Comparison of ENCODE assay signal across 17 mouse cellular contexts in genomic region chr2:164421979-164422378, GRCm38 (mm10). TPM values are rescaled to one million over a fixed set of nuclear protein-coding genes. Genes with fewer than 3 reads are reported as not detected.
DNase-seq lines count a peak whose midpoint lies in the region; ATAC-seq and TF ChIP-seq lines count a peak whose summit lies in the region.
"Had no signal": no experiment of that assay in that cellular context is flagged by ENCODE, and none has a peak within 500 bp of the region (broad histone marks: within the 10 kb centered on the region; RNA-seq: fewer than 3 reads in every experiment).

No protein-coding gene starts in this region.

- no peak for TF ChIP-seq POLR2A in small intestine, adult 2 months (IDR thresholded peaks at IDR 0.05; ENCODE audit: low read depth, low read length)

- H3K4me1 ChIP-seq in brown adipose tissue, adult 24 weeks (ENCODE audit: control insufficient read depth, insufficient read depth, insufficient read length, low read length), result peaks cover 6% of the 10 kb centered on the region
- peaks cover 30% of the 10 kb centered on the region for H3K4me1 ChIP-seq in kidney, embryonic 15.5 days
- H3K4me1 ChIP-seq in small intestine, adult 2 months (ENCODE audit: control insufficient read depth, insufficient read depth, insufficient read length, low read length), result peaks cover 20% of the 10 kb centered on the region; the same call in 1 of the 2 replicates
- no peaks in the 10 kb centered on the region for H3K4me1 ChIP-seq in forebrain, embryonic 14.5 days (ENCODE audit: control insufficient read depth, insufficient read depth, low read length)
- H3K4me1 ChIP-seq: forebrain, embryonic 13.5 days; liver, embryonic 13.5 days had no signal

- peak overlapping the region; percentile 95 for H3K27ac ChIP-seq in brown adipose tissue, adult 24 weeks (replicated peaks; ENCODE audit: low read depth, low read length)
- H3K27ac ChIP-seq in kidney, embryonic 15.5 days, result peak overlapping the region; percentile 23
- peak overlapping the region; percentile 73 for H3K27ac ChIP-seq in small intestine, adult 2 months (ENCODE audit: insufficient read depth, low read depth, low read length)
- no peak overlapping the region for H3K27ac ChIP-seq in forebrain, embryonic 14.5 days (ENCODE audit: low read depth, low read length)
- H3K27ac ChIP-seq: forebrain, embryonic 13.5 days; hindbrain, embryonic 14.5 days; liver, embryonic 13.5 days had no signal

- no peak overlapping the region for H3K9ac ChIP-seq in kidney, embryonic 15.5 days
- H3K9ac ChIP-seq in forebrain, embryonic 14.5 days (ENCODE audit: low read length), result no peak overlapping the region
- H3K9ac ChIP-seq: forebrain, embryonic 13.5 days; hindbrain, embryonic 14.5 days; liver, embryonic 13.5 days had no signal

- H3K27me3 ChIP-seq in kidney, embryonic 15.5 days, result no peaks in the 10 kb centered on the region
- no peaks in the 10 kb centered on the region for H3K27me3 ChIP-seq in small intestine, adult 2 months (ENCODE audit: control insufficient read depth, insufficient read depth, low read length)
- no peaks in the 10 kb centered on the region for H3K27me3 ChIP-seq in forebrain, embryonic 14.5 days (replicated peaks; ENCODE audit: control insufficient read depth, insufficient read depth, low read length)
- H3K27me3 ChIP-seq: forebrain, embryonic 13.5 days had no signal

- H3K4me2 ChIP-seq in kidney, embryonic 15.5 days, result no peak overlapping the region
- H3K4me2 ChIP-seq in forebrain, embryonic 14.5 days (ENCODE audit: low read length), result no peak overlapping the region
- H3K4me2 ChIP-seq: forebrain, embryonic 13.5 days; hindbrain, embryonic 14.5 days; liver, embryonic 13.5 days had no signal

- no peak overlapping the region for H3K4me3 ChIP-seq in brown adipose tissue, adult 24 weeks (ENCODE audit: insufficient read depth, low read depth, low read length)
- no peak overlapping the region for H3K4me3 ChIP-seq in kidney, embryonic 15.5 days (replicated peaks)
- no peak overlapping the region for H3K4me3 ChIP-seq in small intestine, adult 2 months (ENCODE audit: low read depth, low read length)
- H3K4me3 ChIP-seq in forebrain, embryonic 14.5 days (ENCODE audit: low read depth, low read length), result no peak overlapping the region
- H3K4me3 ChIP-seq: forebrain, embryonic 13.5 days; liver, embryonic 13.5 days had no signal

- no peak for TF ChIP-seq CTCF in small intestine, adult 2 months (IDR thresholded peaks at IDR 0.05; ENCODE audit: extremely low read depth, insufficient read length, insufficient replicate concordance, low read depth, low read length)

- H3K36me3 ChIP-seq in kidney, embryonic 15.5 days, result peaks cover 39% of the 10 kb centered on the region
- peaks cover 31% of the 10 kb centered on the region for H3K36me3 ChIP-seq in small intestine, adult 2 months (ENCODE audit: control insufficient read depth, insufficient read depth, low read length)
- no peaks in the 10 kb centered on the region for H3K36me3 ChIP-seq in forebrain, embryonic 14.5 days (ENCODE audit: control insufficient read depth, insufficient read depth, low read length)
- H3K36me3 ChIP-seq: G1E had no signal

- WGBS in kidney, embryonic 15.5 days, result 77% methylated on average over 8 of the region's 8 CpGs
- 47% methylated on average over 8 of the region's 8 CpGs for WGBS in small intestine, adult 2 months
- 90% methylated on average over 8 of the region's 8 CpGs for WGBS in forebrain, embryonic 14.5 days

- H3K9me3 ChIP-seq in kidney, embryonic 15.5 days (replicated peaks), result no peaks in the 10 kb centered on the region
- no peaks in the 10 kb centered on the region for H3K9me3 ChIP-seq in forebrain, embryonic 14.5 days (replicated peaks; ENCODE audit: control insufficient read depth, low read length)
- H3K9me3 ChIP-seq: forebrain, embryonic 13.5 days; G1E; liver, embryonic 13.5 days had no signal

- DNase-seq in kidney, adult 18-20 months, result peak; percentile 69
- no peak for DNase-seq in kidney, postnatal 14 days
- no peak for DNase-seq in right cerebral cortex, postnatal 10 days (ENCODE audit: low spot score in 2 of 2)
- no peak for DNase-seq in forebrain, embryonic 14.5 days (ENCODE audit: low spot score)
- DNase-seq: adrenal gland, postnatal 10 days; cerebellum, adult 9-10 months; heart, adult 11 months; liver, embryonic 13.5 days; lung, postnatal 10 days; retina, postnatal 1 day had no signal

- no peak for ATAC-seq in kidney, embryonic 15.5 days (replicated peaks; ENCODE audit: low FRiP score)
- no peak for ATAC-seq in forebrain, embryonic 14.5 days
- ATAC-seq: forebrain, embryonic 13.5 days had no signal

RNA-seq across cellular contexts. Expression of gene Matn4, which starts 17.0 kb away (rescaled TPM):
- polyA plus RNA-seq in brown adipose tissue, adult 24 weeks (2012; ENCODE audit: insufficient read depth, insufficient read length, missing spikeins), result 0.52 TPM in 1 of 2 replicates, not detected in the other
- polyA plus RNA-seq in kidney, embryonic 15.5 days (2015; fragmentation: Nextera tagmentation; extraction: Ambion mirVana), result 1.1 and 2.4 TPM in 2 replicates
- 0.49 and 2.7 TPM in 2 replicates for polyA plus RNA-seq in small intestine, adult 2 months (2012; rRNA removed)
- polyA plus RNA-seq in forebrain, embryonic 14.5 days (2014; fragmentation: Nextera tagmentation; extraction: Ambion mirVana), result 0.08 and 0.10 TPM in 2 replicates
- polyA plus RNA-seq: G1E had no signal

RNA-seq across cellular contexts. Expression of gene Rbpjl, which starts 19.0 kb away (rescaled TPM):
- not detected in 2 replicates for polyA plus RNA-seq in brown adipose tissue, adult 24 weeks (2012; ENCODE audit: insufficient read depth, insufficient read length, missing spikeins)
- polyA plus RNA-seq in kidney, embryonic 15.5 days (2015; fragmentation: Nextera tagmentation; extraction: Ambion mirVana), result 0.05 and 0.08 TPM in 2 replicates
- 0.19 and 127 TPM in 2 replicates for polyA plus RNA-seq in small intestine, adult 2 months (2012; rRNA removed)
- polyA plus RNA-seq in forebrain, embryonic 14.5 days (2014; fragmentation: Nextera tagmentation; extraction: Ambion mirVana), result 0.06 TPM in 1 of 2 replicates, not detected in the other
- polyA plus RNA-seq: forebrain, embryonic 13.5 days; G1E had no signal

RNA-seq across cellular contexts. Expression of gene Sdc4, which starts 21.7 kb away (rescaled TPM):
- polyA plus RNA-seq in brown adipose tissue, adult 24 weeks (2012; ENCODE audit: insufficient read depth, insufficient read length, missing spikeins), result 34.7 and 37.6 TPM in 2 replicates
- 149 and 161 TPM in 2 replicates for polyA plus RNA-seq in kidney, embryonic 15.5 days (2015; fragmentation: Nextera tagmentation; extraction: Ambion mirVana)
- 21.3 and 52.2 TPM in 2 replicates for polyA plus RNA-seq in small intestine, adult 2 months (2012; rRNA removed)
- 3.9 and 4.2 TPM in 2 replicates for polyA plus RNA-seq in forebrain, embryonic 14.5 days (2014; fragmentation: Nextera tagmentation; extraction: Ambion mirVana)
- polyA plus RNA-seq: G1E had no signal

RNA-seq across cellular contexts. Expression of gene Slpi, which starts 33.1 kb away (rescaled TPM):
- 2.6 TPM in 1 of 2 replicates, not detected in the other for polyA plus RNA-seq in brown adipose tissue, adult 24 weeks (2012; ENCODE audit: insufficient read depth, insufficient read length, missing spikeins)
- 2.4 and 2.7 TPM in 2 replicates for polyA plus RNA-seq in kidney, embryonic 15.5 days (2015; fragmentation: Nextera tagmentation; extraction: Ambion mirVana)
- polyA plus RNA-seq in small intestine, adult 2 months (2012; rRNA removed), result 16.0 and 22.3 TPM in 2 replicates
- polyA plus RNA-seq in forebrain, embryonic 14.5 days (2014; fragmentation: Nextera tagmentation; extraction: Ambion mirVana), result not detected in 2 replicates
- polyA plus RNA-seq: forebrain, embryonic 13.5 days; G1E; neural tube, embryonic 14.5 days had no signal

RNA-seq across cellular contexts. Expression of gene Sys1, which starts 34.8 kb away (rescaled TPM):
- 24.4 and 27.2 TPM in 2 replicates for polyA plus RNA-seq in brown adipose tissue, adult 24 weeks (2012; ENCODE audit: insufficient read depth, insufficient read length, missing spikeins)
- 59.2 and 64.2 TPM in 2 replicates for polyA plus RNA-seq in kidney, embryonic 15.5 days (2015; fragmentation: Nextera tagmentation; extraction: Ambion mirVana)
- polyA plus RNA-seq in small intestine, adult 2 months (2012; rRNA removed), result 187 and 276 TPM in 2 replicates
- polyA plus RNA-seq in forebrain, embryonic 14.5 days (2014; fragmentation: Nextera tagmentation; extraction: Ambion mirVana), result 76.3 and 86.6 TPM in 2 replicates
